Mouse (Mus musculus) retina, postnatal 1 day (tissue): Measurements from ENCODE around the gene Zfp867.

Experiments used
- DNase-seq: peaks from one replicate; pipeline ENCODE4 v3.0.0-alpha.2; 2012

Zfp867 gene

GRCm38 (mm10) chr11:59472326-59472677 is at the start of gene Zfp867:
Gene Zfp867 (minus strand): TSS chr11:59472474.
- DNase-seq, result peak; percentile 94

GRCm38 (mm10) chr11:59519741-59520495 is 47.6 kb upstream of the Zfp867 start:
- no peak for DNase-seq

GRCm38 (mm10) chr11:59518226-59518625 is 46.0 kb upstream of the Zfp867 start:
- no peak for DNase-seq

GRCm38 (mm10) chr11:59517441-59517840 is 45.2 kb upstream of the Zfp867 start:
- no peak for DNase-seq

- no peak for DNase-seq
Measured at GRCm38 (mm10) chr11:59514789-59515188, 42.5 kb upstream of the Zfp867 start.

GRCm38 (mm10) chr11:59514381-59514780 is 42.1 kb upstream of the Zfp867 start:
- no peak for DNase-seq

- no peak for DNase-seq
Measured at GRCm38 (mm10) chr11:59513556-59513955, 41.3 kb upstream of the Zfp867 start.

- DNase-seq, result no peak
Measured at GRCm38 (mm10) chr11:59512733-59513132, 40.5 kb upstream of the Zfp867 start.

GRCm38 (mm10) chr11:59511558-59511957 is 39.3 kb upstream of the Zfp867 start:
- no peak for DNase-seq

GRCm38 (mm10) chr11:59506713-59507074 is 34.4 kb upstream of the Zfp867 start:
- no peak for DNase-seq

GRCm38 (mm10) chr11:59505839-59506712 is 33.8 kb upstream of the Zfp867 start:
- DNase-seq, result peak; percentile 94

- DNase-seq, result peak; percentile 77
Measured at GRCm38 (mm10) chr11:59505351-59505838, 33.1 kb upstream of the Zfp867 start.

GRCm38 (mm10) chr11:59501978-59502700 is 29.9 kb upstream of the Zfp867 start:
- DNase-seq, result no peak

- DNase-seq, result no peak
Measured at GRCm38 (mm10) chr11:59497747-59498146, 25.5 kb upstream of the Zfp867 start.

GRCm38 (mm10) chr11:59496672-59497310 is 24.5 kb upstream of the Zfp867 start:
- no peak for DNase-seq

- DNase-seq, result no peak
Measured at GRCm38 (mm10) chr11:59486222-59486621, 13.9 kb upstream of the Zfp867 start.

GRCm38 (mm10) chr11:59485641-59486040 is 13.4 kb upstream of the Zfp867 start:
- no peak for DNase-seq

GRCm38 (mm10) chr11:59483212-59483611 is 10.9 kb upstream of the Zfp867 start:
- DNase-seq, result peak; percentile 76

- no peak for DNase-seq
Measured at GRCm38 (mm10) chr11:59477240-59477639, 5.0 kb upstream of the Zfp867 start.

GRCm38 (mm10) chr11:59471413-59472325 is 605 bp downstream of the Zfp867 start:
- no peak for DNase-seq

GRCm38 (mm10) chr11:59460459-59460858 is 11.8 kb downstream of the Zfp867 start:
- no peak for DNase-seq

- no peak for DNase-seq
Measured at GRCm38 (mm10) chr11:59458973-59459372, 13.3 kb downstream of the Zfp867 start.
